16 mouse cellular contexts compared by ENCODE assay signal in the genomic region with DNA sequence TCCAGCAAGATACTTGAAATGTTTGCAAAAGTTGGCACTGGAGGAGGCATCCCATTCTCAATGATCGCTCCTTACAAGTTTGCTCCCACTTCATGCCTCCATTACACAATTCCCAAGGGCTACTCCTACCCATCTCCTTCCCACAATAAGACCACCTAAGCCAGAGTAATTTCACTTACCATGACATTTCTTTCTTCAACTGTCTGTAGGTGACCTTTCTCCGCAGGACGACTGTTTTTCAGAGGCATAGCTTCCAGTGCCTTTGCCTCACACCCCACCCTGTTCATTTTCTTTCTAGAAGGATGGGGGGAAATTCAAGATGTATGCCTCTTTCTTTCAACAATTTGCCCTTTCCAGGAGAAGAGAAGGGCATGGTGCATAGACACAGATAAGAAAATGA.
"Had no signal": no experiment of that assay in that cellular context is flagged by ENCODE, and none has a peak within 500 bp of the region (broad histone marks: within the 10 kb centered on the region; RNA-seq: fewer than 3 reads in every experiment).

No protein-coding gene starts in this region.

- DNase-seq: retina, postnatal 1 day; right cerebral cortex, adult 18-20 months; right cerebral cortex, postnatal 14 days; right cerebral cortex, postnatal 25 days; right cerebral cortex, postnatal 4 days; spleen, adult 18-20 months; thymus, adult 18-20 months; thymus, adult 2 months; thymus, postnatal 14 days; thymus, postnatal 25 days; thymus, postnatal 36 days; thymus, postnatal 4 days had no signal

- H3K36me3 ChIP-seq: neural tube, embryonic 13.5 days; neural tube, embryonic 15.5 days; stomach, embryonic 15.5 days had no signal

- H3K9me3 ChIP-seq: neural tube, embryonic 13.5 days; neural tube, embryonic 15.5 days; stomach, embryonic 15.5 days had no signal

- H3K4me3 ChIP-seq: neural tube, embryonic 13.5 days; neural tube, embryonic 15.5 days; stomach, embryonic 15.5 days had no signal

- H3K9ac ChIP-seq: neural tube, embryonic 13.5 days; neural tube, embryonic 15.5 days; stomach, embryonic 15.5 days had no signal

- H3K4me2 ChIP-seq: neural tube, embryonic 13.5 days; neural tube, embryonic 15.5 days; stomach, embryonic 15.5 days had no signal

- H3K27ac ChIP-seq: neural tube, embryonic 13.5 days; neural tube, embryonic 15.5 days; stomach, embryonic 15.5 days; stomach, postnatal 0 days had no signal
